Mouse (Mus musculus): Measurements from ENCODE around the gene Rbbp7. TPM values are rescaled to one million over a fixed set of nuclear protein-coding genes. Genes with fewer than 3 reads are reported as not detected.

Rbbp7 gene
- polyA plus RNA-seq, 1 experiment from 2014 or later = 217 TPM

DNA sequence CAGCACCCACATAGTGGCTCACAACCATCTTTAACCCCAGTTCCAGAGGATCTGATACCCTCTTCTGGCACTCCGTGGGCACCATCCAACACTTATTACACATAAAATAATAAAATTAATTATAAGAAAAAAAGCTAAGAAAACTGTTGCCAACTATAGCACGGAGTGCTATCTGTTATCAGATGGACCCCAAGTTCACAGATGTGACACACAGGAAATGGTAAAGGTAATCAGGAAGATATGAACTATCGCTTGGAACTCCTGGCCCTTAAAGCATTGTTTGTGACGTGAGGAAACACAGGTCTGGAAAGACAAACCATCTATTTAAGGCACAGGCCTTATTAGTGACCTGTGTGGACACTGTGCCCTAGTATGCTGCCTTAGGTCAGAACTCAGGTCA is 30.2 kb upstream of the Rbbp7 start:
- no peak overlapping the region for H3K4me3 ChIP-seq (ENCODE audit: low read depth, low read length)
- no peaks in the 10 kb centered on the region for H3K36me3 ChIP-seq (replicated peaks; ENCODE audit: insufficient read depth, low read length)
- no peaks in the 10 kb centered on the region for H3K9me3 ChIP-seq (ENCODE audit: low read length)
- H3K9ac ChIP-seq (replicated peaks) = no peak overlapping the region
- no peak overlapping the region for H3K4me2 ChIP-seq (ENCODE audit: low read depth, low read length)
- no peaks in the 10 kb centered on the region for H3K4me1 ChIP-seq (ENCODE audit: insufficient read depth)
- ATAC-seq (no peak), DNase-seq (no peak)
- TF ChIP-seq CTCF (IDR thresholded peaks at IDR 0.05; ENCODE audit: low read depth) (no peak), EP300 (IDR thresholded peaks at IDR 0.05; ENCODE audit: low read depth) (no peak)
- WGBS (ENCODE audit: insufficient replicate concordance) = 60% methylated on average over 4 of the region's 4 CpGs
- no peaks in the 10 kb centered on the region for H3K27me3 ChIP-seq (ENCODE audit: insufficient read depth, low read length)
- H3K27ac ChIP-seq (ENCODE audit: low read depth) = no peak overlapping the region

DNA sequence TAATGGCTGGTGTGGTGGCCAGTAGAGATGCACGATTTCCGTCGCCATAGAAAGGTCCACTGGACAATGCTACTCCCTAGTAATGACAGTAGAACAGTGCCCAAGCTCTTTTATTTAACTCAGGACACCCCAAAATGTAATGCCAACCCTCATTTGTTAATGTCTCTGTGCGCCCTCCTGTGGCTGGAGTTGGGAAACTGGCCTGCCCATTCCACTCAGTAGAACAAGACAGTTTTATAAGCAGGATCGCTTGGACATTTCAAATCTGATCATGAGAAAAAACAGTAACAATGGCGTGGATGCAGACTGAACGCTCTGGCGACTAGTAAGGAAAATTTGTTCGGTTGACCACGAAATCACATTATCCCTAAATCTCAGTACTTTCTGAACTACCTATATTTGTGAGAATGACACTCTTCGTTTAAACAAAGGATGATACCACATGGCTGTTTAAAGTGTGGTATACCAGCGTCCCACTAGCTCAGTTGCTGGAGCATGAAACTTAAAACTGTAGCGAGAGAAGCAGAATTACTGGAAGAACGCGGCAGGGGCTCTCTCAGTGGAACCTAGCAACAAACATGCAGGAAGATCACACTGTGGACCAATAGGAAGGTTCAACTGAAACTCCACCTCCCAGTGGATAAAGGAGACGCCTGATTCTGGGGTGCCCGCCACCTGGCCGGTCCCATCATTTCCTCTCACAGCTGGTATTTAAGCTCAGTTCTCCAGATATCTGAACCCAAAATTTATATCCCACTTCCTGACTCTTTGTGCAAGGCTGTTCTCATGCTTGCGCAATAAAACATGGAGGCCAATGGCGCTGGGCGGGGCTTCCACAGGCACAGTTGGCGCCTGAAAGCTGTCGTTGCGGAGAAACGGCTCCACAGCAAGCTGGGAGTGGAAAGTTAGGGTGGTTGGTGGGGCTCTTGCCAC is 24.9 kb upstream of the Rbbp7 start:
- H3K4me1 ChIP-seq (ENCODE audit: insufficient read depth) = 0 out of 2 replicates have a peak, but pooled peaks cover 6% of the 10 kb centered on the region
- H3K4me3 ChIP-seq (ENCODE audit: low read depth, low read length) = peak overlapping the region; percentile 49
- TF ChIP-seq EP300 (IDR thresholded peaks at IDR 0.05; ENCODE audit: low read depth) (no peak), CTCF (IDR thresholded peaks at IDR 0.05; ENCODE audit: low read depth) (peak; percentile 69)
- DNase-seq (peak; percentile 71), ATAC-seq (peak; percentile 77)
- H3K9ac ChIP-seq (replicated peaks) = peak overlapping the region; percentile 31; the same call in 1 of the 2 replicates
- H3K36me3 ChIP-seq (replicated peaks; ENCODE audit: insufficient read depth, low read length) = no peaks in the 10 kb centered on the region
- no peaks in the 10 kb centered on the region for H3K27me3 ChIP-seq (ENCODE audit: insufficient read depth, low read length)
- WGBS (ENCODE audit: insufficient replicate concordance) = 25% methylated on average over 25 of the region's 25 CpGs
- H3K4me2 ChIP-seq (ENCODE audit: low read depth, low read length) = peak overlapping the region; percentile 65
- peak overlapping the region; percentile 91 for H3K27ac ChIP-seq (ENCODE audit: low read depth)
- no peaks in the 10 kb centered on the region for H3K9me3 ChIP-seq (ENCODE audit: low read length)

DNA sequence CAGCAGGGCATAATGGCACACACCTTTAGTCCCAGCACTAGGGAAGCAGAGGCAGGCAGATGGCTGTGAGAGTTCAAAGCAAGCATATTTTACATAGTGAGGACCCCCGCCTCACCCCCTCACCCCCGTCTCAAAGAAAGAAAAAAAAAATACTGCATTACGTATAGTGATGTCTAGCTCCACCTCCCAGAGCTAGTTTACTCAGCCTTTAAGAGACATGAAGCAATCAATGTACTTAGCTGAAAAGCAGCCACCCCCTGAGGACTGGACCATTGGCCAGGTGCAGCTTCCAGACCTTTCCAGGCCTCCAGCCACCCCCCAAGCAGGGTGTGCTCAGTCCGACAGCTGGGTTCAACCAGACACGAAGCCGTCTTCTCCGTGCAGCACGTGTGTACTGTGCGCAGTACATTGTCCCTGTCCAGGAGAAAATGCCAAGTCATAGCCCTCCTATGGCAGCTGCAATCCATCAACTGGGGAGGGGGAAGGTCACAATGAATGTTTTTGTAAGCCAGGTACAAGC is 24.0 kb upstream of the Rbbp7 start:
- Histone ChIP-seq H3K4me3 (ENCODE audit: low read depth, low read length) (peak overlapping the region; percentile 49), H3K27me3 (ENCODE audit: insufficient read depth, low read length) (no peaks in the 10 kb centered on the region), H3K27ac (ENCODE audit: low read depth) (peak overlapping the region; percentile 91), H3K4me2 (ENCODE audit: low read depth, low read length) (peak overlapping the region; percentile 65), H3K9me3 (ENCODE audit: low read length) (no peaks in the 10 kb centered on the region), H3K9ac (replicated peaks) (peak overlapping the region; percentile 31; the same call in 1 of the 2 replicates), H3K36me3 (replicated peaks; ENCODE audit: insufficient read depth, low read length) (no peaks in the 10 kb centered on the region), H3K4me1 (ENCODE audit: insufficient read depth) (0 out of 2 replicates have a peak, but pooled peaks cover 6% of the 10 kb centered on the region)
- WGBS (ENCODE audit: insufficient replicate concordance) = 20% methylated on average over 9 of the region's 9 CpGs
- ATAC-seq (peak; percentile 88), DNase-seq (peak; percentile 62)
- peak; percentile 50 for TF ChIP-seq EP300 (IDR thresholded peaks at IDR 0.05; ENCODE audit: low read depth)
- no peak for TF ChIP-seq CTCF (IDR thresholded peaks at IDR 0.05; ENCODE audit: low read depth)

DNA sequence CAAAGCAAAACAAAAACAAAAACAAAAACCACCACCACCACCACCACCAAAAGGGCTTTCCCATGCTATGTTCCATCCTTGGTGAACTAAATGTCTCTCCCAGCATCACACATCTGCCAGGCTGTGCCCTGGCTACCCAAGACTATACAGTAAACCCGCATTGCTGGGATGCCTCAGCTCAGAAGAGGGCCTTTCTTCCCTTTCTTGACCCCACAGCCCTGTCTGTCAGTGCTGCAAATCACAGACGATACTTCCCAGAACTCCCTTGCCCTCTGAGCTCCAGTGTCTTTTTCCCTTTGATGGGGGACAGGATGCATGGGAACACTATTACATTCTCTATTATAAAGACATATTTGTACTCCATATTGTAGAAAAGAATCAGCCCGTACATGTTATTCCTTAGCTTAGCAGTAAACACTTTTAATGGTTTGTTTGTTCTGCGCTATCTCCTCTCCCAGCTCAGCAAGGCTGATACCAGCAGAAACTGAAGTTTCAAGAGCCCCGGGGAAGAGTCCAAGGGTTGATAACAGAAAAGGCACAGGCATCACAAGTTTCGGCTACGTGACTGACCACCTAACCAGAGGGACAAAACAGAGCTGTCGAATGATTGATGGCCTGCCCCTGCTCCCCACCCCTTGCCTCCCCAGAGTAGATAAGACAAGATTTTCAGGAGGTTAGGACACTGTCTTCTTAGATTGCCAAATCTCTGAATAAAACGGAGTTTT is 11.3 kb upstream of the Rbbp7 start:
- no peaks in the 10 kb centered on the region for H3K27me3 ChIP-seq (ENCODE audit: insufficient read depth, low read length)
- no peak overlapping the region for H3K4me2 ChIP-seq (ENCODE audit: low read depth, low read length)
- H3K36me3 ChIP-seq (replicated peaks; ENCODE audit: insufficient read depth, low read length) = no peaks in the 10 kb centered on the region
- no peak for ATAC-seq
- H3K4me1 ChIP-seq (ENCODE audit: insufficient read depth) = no peaks in the 10 kb centered on the region
- TF ChIP-seq EP300 (IDR thresholded peaks at IDR 0.05; ENCODE audit: low read depth) (no peak), CTCF (IDR thresholded peaks at IDR 0.05; ENCODE audit: low read depth) (no peak)
- no peaks in the 10 kb centered on the region for H3K9me3 ChIP-seq (ENCODE audit: low read length)
- 42% methylated on average over 9 of the region's 9 CpGs for WGBS (ENCODE audit: insufficient replicate concordance)
- no peak overlapping the region for H3K9ac ChIP-seq (replicated peaks)
- peak overlapping the region; percentile 11; the same call in 1 of the 2 replicates for H3K27ac ChIP-seq (ENCODE audit: low read depth)
- DNase-seq = no peak
- H3K4me3 ChIP-seq (ENCODE audit: low read depth, low read length) = no peak overlapping the region

DNA sequence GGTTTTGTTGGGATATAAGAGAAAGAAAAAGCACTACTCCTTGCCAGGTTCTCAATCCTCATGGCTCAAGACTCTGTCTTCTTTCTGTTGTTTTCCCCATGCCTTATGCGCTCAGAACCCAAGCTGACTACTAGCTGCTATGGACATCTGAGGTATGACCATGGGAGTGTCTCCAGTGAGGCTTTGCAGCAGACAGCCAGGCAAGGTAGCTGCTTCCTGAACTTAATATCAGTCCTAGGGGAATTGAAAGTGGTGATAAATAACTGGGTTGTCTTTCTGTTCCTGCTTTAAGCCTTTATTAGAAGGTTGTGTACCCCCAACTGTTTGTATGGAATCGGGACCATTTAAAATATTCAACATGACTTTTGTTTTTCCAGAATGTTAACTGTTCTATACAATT is 7.8 kb upstream of the Rbbp7 start:
- H3K9ac ChIP-seq (replicated peaks) = no peak overlapping the region
- no peaks in the 10 kb centered on the region for H3K9me3 ChIP-seq (ENCODE audit: low read length)
- WGBS (ENCODE audit: insufficient replicate concordance) = 76% methylated on average over 2 of the region's 2 CpGs
- H3K27ac ChIP-seq (ENCODE audit: low read depth) = no peak overlapping the region
- H3K36me3 ChIP-seq (replicated peaks; ENCODE audit: insufficient read depth, low read length) = no peaks in the 10 kb centered on the region
- H3K4me2 ChIP-seq (ENCODE audit: low read depth, low read length) = no peak overlapping the region
- H3K4me3 ChIP-seq (ENCODE audit: low read depth, low read length) = no peak overlapping the region
- TF ChIP-seq EP300 (IDR thresholded peaks at IDR 0.05; ENCODE audit: low read depth) = no peak
- ATAC-seq = no peak
- DNase-seq = no peak
- H3K27me3 ChIP-seq (ENCODE audit: insufficient read depth, low read length) = no peaks in the 10 kb centered on the region
- no peaks in the 10 kb centered on the region for H3K4me1 ChIP-seq (ENCODE audit: insufficient read depth)

DNA sequence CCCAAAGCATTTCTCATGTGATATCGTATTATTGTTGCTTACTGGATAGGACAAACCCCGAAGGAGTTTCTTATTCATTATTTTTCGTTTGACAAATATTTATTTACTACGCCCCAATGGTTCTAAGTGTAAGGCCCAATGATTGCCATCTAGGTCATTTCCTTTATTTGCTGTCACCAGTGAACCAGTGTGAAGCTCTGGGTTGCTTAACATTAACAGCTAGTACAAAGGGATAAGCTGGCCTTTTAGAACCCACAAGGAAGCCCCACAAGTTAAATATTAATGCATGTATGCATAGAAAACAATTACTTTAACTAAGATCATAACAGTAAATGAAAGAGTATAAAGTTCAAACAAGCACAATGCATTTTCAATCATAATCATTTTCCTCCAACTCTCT is 5.9 kb upstream of the Rbbp7 start:
- Histone ChIP-seq H3K27me3 (ENCODE audit: insufficient read depth, low read length) (no peaks in the 10 kb centered on the region), H3K36me3 (replicated peaks; ENCODE audit: insufficient read depth, low read length) (no peaks in the 10 kb centered on the region), H3K9ac (replicated peaks) (no peak overlapping the region), H3K4me2 (ENCODE audit: low read depth, low read length) (no peak overlapping the region), H3K27ac (ENCODE audit: low read depth) (no peak overlapping the region), H3K4me1 (ENCODE audit: insufficient read depth) (0 out of 2 replicates have a peak, but pooled peaks cover 1% of the 10 kb centered on the region), H3K4me3 (ENCODE audit: low read depth, low read length) (no peak overlapping the region), H3K9me3 (ENCODE audit: low read length) (no peaks in the 10 kb centered on the region)
- WGBS (ENCODE audit: insufficient replicate concordance) = 69% methylated on average over 4 of the region's 4 CpGs
- ATAC-seq (0 out of 2 replicates have a peak, but pooled peaks have one; percentile 51), DNase-seq (no peak)
- TF ChIP-seq EP300 (IDR thresholded peaks at IDR 0.05; ENCODE audit: low read depth) (no peak), CTCF (IDR thresholded peaks at IDR 0.05; ENCODE audit: low read depth) (no peak)
